Mouse (Mus musculus) stomach, embryonic 14.5 days (tissue): ENCODE measurements around the gene Ccdc153. TPM values are rescaled to one million over a fixed set of nuclear protein-coding genes. Genes with fewer than 3 reads are reported as not detected.
A peak's percentile ranks its signal among the peaks of the same experiment; 100 is the strongest.

Experiments used
- ATAC-seq: fragments of 200-750 bp; cut with Nextera tagmentation; 2 replicates; pipeline ENCODE4 v1.8.0; 2017; ENCODE audit warnings: low read depth, moderate TSS enrichment; ENCODE audit not compliant: insufficient number of reproducible peaks, insufficient read depth, low FRiP score
- H3K27ac ChIP-seq: fragments of 300-500 bp; sonication (generic); 2 replicates; pipeline ENCODE4 v1.5.1; 2014; ENCODE audit warnings: mild to moderate bottlenecking, low read length, moderate library complexity, mixed read lengths
- H3K27me3 ChIP-seq: fragments of 300-500 bp; sonication (generic); 2 replicates; pipeline ENCODE4 v1.6.1; 2014; ENCODE audit warnings: low read length, control low read depth, mixed read lengths; ENCODE audit not compliant: control insufficient read depth, insufficient read depth
- H3K36me3 ChIP-seq: fragments of 300-500 bp; sonication (generic); 2 replicates; pipeline ENCODE4 v1.6.1; 2014; ENCODE audit warnings: mild to moderate bottlenecking, control low read depth, low read length, moderate library complexity, mixed read lengths; ENCODE audit not compliant: control insufficient read depth, insufficient read depth
- H3K4me1 ChIP-seq: fragments of 300-500 bp; sonication (generic); 2 replicates; pipeline ENCODE4 v1.6.1; 2014; ENCODE audit warnings: low read length, control low read depth, mixed read lengths; ENCODE audit not compliant: control insufficient read depth, insufficient read depth
- H3K4me2 ChIP-seq: fragments of 300-500 bp; sonication (generic); replicated peaks from 2 replicates; pipeline ENCODE4 v1.6.1; 2014; ENCODE audit warnings: low read depth, low read length, control low read depth
- H3K4me3 ChIP-seq: fragments of 300-500 bp; sonication (generic); 2 replicates; pipeline ENCODE4 v1.5.1; 2014; ENCODE audit warnings: low read depth, low read length, control low read depth
- H3K9ac ChIP-seq: fragments of 300-500 bp; sonication (generic); replicated peaks from 2 replicates; pipeline ENCODE4 v1.6.1; 2014; ENCODE audit warnings: low read depth, mild to moderate bottlenecking, control low read depth, low read length, moderate library complexity, mixed read lengths
- H3K9me3 ChIP-seq: fragments of 300-500 bp; sonication (generic); 2 replicates; pipeline ENCODE4 v1.6.1; 2016; ENCODE audit warnings: low read depth, low read length, control low read depth; ENCODE audit not compliant: control insufficient read depth
- WGBS: fragments of 180-500 bp; shearing (Covaris S2); extraction: QIAGEN DNeasy Blood & Tissue Kit; methylation state at CpG from one replicate; pipeline ENCODE4 v1.1.7; 2014; 5-methylcytosine and 5-hydroxymethylcytosine counted together
- polyA plus RNA-seq: library from polyadenylated mRNA; unstranded; fragments of >200 nt; fragmentation: Nextera tagmentation; extraction: Ambion mirVana; gene quantifications from 2 replicates; pipeline ENCODE4 v1.2.1, GENCODE M21; 2014

The Ccdc153 gene
- polyA plus RNA-seq, 1 experiment from 2014 or later, result not detected

DNA sequence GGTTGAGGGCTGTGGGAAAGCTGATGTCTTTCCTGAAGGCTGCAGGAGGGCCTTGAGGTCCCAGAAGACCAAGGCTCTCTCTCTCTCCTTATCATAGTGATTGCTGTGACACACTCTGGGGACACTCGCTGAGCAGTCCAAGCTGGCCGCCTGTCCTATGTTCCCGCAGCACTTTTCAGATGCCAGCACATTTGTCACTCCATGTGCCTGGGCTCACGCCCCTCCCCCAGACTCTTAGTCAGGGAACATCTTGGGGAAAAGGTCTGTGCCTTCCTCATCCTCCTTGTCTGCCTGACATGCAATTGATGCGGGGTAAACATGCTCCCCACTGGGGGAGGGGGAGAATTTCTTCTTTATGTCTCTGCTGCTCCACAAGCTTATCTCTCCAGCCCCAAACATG lies 42.7 kb downstream of the Ccdc153 start:
- H3K27me3 ChIP-seq, result no peaks in the 10 kb centered on the region
- H3K9ac ChIP-seq, result no peak overlapping the region
- WGBS, result 71% methylated on average over 5 of the region's 5 CpGs
- no peaks in the 10 kb centered on the region for H3K9me3 ChIP-seq
- H3K36me3 ChIP-seq, result no peaks in the 10 kb centered on the region
- no peaks in the 10 kb centered on the region for H3K4me1 ChIP-seq
- no peak overlapping the region for H3K27ac ChIP-seq
- no peak overlapping the region for H3K4me3 ChIP-seq
- no peak for ATAC-seq
- H3K4me2 ChIP-seq, result no peak overlapping the region

DNA sequence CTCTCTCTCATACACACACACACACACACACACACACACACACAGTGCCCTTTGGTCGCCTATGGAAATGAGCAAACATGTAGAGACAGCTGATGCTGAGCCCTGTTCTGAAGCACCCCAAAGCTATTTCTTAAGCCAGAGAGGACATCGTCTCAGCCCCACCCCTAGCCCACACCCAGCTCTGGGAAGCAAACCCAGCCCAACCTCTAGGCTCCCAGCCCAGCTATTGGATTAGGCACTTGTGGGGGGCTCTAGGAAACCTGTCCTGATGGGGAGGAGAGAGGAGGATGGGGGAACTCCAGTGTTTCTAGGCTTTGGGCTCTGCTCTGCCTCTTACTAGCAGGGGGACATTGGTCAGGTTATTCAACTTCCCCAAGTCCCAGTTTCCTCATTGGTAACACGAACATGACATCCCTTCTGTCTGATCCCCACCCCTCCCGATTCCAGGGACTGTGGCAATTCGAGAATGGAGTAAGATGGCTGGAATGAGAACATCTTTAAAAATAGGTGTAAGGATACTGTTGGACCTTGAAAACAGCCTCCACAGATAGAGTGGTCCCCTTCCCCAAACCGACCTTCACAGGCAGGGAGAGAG lies 45.9 kb downstream of the Ccdc153 start:
- ATAC-seq, result no peak
- no peak overlapping the region for H3K4me3 ChIP-seq
- no peak overlapping the region for H3K9ac ChIP-seq
- peaks cover 4% of the 10 kb centered on the region; the same call in 1 of the 2 replicates for H3K4me1 ChIP-seq
- 17% methylated on average over 6 of the region's 6 CpGs for WGBS
- no peaks in the 10 kb centered on the region; the same call in 1 of the 2 replicates for H3K36me3 ChIP-seq
- no peak overlapping the region for H3K4me2 ChIP-seq
- no peaks in the 10 kb centered on the region for H3K9me3 ChIP-seq
- H3K27me3 ChIP-seq, result no peaks in the 10 kb centered on the region
- no peak overlapping the region for H3K27ac ChIP-seq

- no peaks in the 10 kb centered on the region; the same call in 1 of the 2 replicates for H3K36me3 ChIP-seq
- H3K4me1 ChIP-seq, result peaks cover 4% of the 10 kb centered on the region; the same call in 1 of the 2 replicates
- H3K27ac ChIP-seq, result no peak overlapping the region
- H3K9ac ChIP-seq, result peak overlapping the region; percentile 42
- WGBS, result 12% methylated on average over 11 of the region's 11 CpGs
- ATAC-seq, result peak; percentile 25; the same call in 1 of the 2 replicates
- peak overlapping the region; percentile 94 for H3K4me2 ChIP-seq
- H3K4me3 ChIP-seq, result peak overlapping the region; percentile 63
- H3K27me3 ChIP-seq, result no peaks in the 10 kb centered on the region
- no peaks in the 10 kb centered on the region for H3K9me3 ChIP-seq
Measured at GRCm38 (mm10) chr9:44287003-44287400, 46.5 kb downstream of the Ccdc153 start.

- peak; percentile 28; the same call in 1 of the 2 replicates for ATAC-seq
- WGBS, result 2% methylated on average over 47 of the region's 47 CpGs
Measured at GRCm38 (mm10) chr9:44287401-44288075, 47.1 kb downstream of the Ccdc153 start.

GRCm38 (mm10) chr9:44288076-44288958 lies 47.8 kb downstream of the Ccdc153 start, which contains the start of gene Abcg4:
Abcg4 (minus strand) TSS chr9:44288615.
- Histone ChIP-seq H3K27ac (no peak within 1 kb of the TSS), H3K4me1 (peaks cover 4% of the 10 kb centered on the region; the same call in 1 of the 2 replicates), H3K9ac (peak within 1 kb of the TSS; percentile 42), H3K27me3 (no peaks in the 10 kb centered on the region), H3K4me2 (peak within 1 kb of the TSS; percentile 94), H3K9me3 (no peaks in the 10 kb centered on the region), H3K36me3 (peaks cover 12% of the 10 kb centered on the region), H3K4me3 (peak within 1 kb of the TSS; percentile 63)
- peak; percentile 74 for ATAC-seq
- 2% methylated on average over 38 of the region's 38 CpGs for WGBS

More at GRCm38 (mm10) chr9:44287401-44288075, 47.1 kb downstream of the Ccdc153 start:
- peak overlapping the region; percentile 94 for H3K4me2 ChIP-seq
- H3K4me3 ChIP-seq, result peak overlapping the region; percentile 63
- no peak overlapping the region for H3K27ac ChIP-seq
- H3K9ac ChIP-seq, result peak overlapping the region; percentile 42
- peaks cover 4% of the 10 kb centered on the region for H3K36me3 ChIP-seq
- no peaks in the 10 kb centered on the region for H3K9me3 ChIP-seq
- peaks cover 4% of the 10 kb centered on the region; the same call in 1 of the 2 replicates for H3K4me1 ChIP-seq
- no peaks in the 10 kb centered on the region for H3K27me3 ChIP-seq

GRCm38 (mm10) chr9:44288959-44289291 lies 48.4 kb downstream of the Ccdc153 start:
- no peak overlapping the region for H3K27ac ChIP-seq
- no peaks in the 10 kb centered on the region for H3K9me3 ChIP-seq
- no peaks in the 10 kb centered on the region for H3K27me3 ChIP-seq
- H3K9ac ChIP-seq, result no peak overlapping the region
- peaks cover 4% of the 10 kb centered on the region; the same call in 1 of the 2 replicates for H3K4me1 ChIP-seq
- 13% methylated on average over 11 of the region's 11 CpGs for WGBS
- H3K36me3 ChIP-seq, result peaks cover 15% of the 10 kb centered on the region
- H3K4me3 ChIP-seq, result no peak overlapping the region
- no peak overlapping the region for H3K4me2 ChIP-seq
- no peak for ATAC-seq

DNA sequence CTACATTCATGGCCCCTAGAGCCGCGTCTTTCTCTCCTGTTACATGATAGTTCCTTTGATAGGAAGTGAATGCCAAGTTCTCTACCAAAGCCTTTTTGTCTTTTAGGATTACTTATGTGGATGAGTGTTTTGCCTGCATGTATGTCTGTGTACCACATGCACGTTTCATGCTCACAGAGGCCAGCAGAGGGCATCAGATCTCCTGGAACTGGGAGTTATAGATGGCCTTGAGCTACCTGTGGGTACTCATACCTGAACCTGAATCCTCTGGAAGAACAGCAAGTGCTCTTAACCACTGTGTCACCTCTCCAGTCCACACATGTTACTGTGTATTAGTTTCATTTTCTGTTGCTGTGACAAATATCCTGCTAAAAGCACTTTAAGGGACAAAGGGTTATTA lies 52.0 kb downstream of the Ccdc153 start:
- 66% methylated on average over 3 of the region's 3 CpGs for WGBS
- peaks cover 42% of the 10 kb centered on the region for H3K36me3 ChIP-seq

More for the DNA sequence above, 52.0 kb downstream of the Ccdc153 start:
- Histone ChIP-seq H3K27me3 (no peaks in the 10 kb centered on the region), H3K4me2 (no peak overlapping the region), H3K9ac (no peak overlapping the region), H3K9me3 (no peaks in the 10 kb centered on the region), H3K27ac (no peak overlapping the region), H3K4me3 (no peak overlapping the region), H3K4me1 (peaks cover 4% of the 10 kb centered on the region; the same call in 1 of the 2 replicates)
- no peak for ATAC-seq
